Mouse (Mus musculus) heart, postnatal 14 days (tissue): ENCODE measurements at regions not wholly inside any gene's neighbourhood (a gene's known extent, or its start where the extent isn't known, plus 50 kb on each side); places are given as distances from the start of the nearest gene placed in this dataset.

Source experiments
- DNase-seq, 2 experiments: peaks; one replicate each; pipeline ENCODE4 v3.0.0; 2021 to 2022
- intact Hi-C: fragments of 180-260 bp; cut with DNase I; formaldehyde crosslinking; loops from one replicate; pipeline ENCODE4 v1.15.1; 2025

DNA sequence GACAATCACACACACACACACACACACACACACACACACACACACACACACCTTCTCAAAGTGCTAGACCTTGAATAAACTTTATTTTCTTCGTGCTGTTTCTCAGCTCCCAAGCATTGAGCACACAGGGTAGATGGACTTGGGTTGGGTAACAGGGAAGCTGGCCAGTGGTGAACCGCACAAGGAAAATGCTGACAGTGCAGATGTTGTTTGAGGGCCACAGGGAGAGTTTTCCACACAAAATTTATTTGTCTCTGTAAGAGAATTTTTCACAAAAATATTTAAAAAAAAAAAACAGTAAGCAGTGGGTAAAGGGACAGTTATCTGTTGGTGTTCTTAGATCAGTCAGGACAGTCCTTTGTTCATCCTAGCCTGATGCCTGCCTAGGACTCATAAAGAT lies 110.8 kb upstream of the Usp24 start:
- intact Hi-C loops, result no loop called here
- no peak for DNase-seq

DNA sequence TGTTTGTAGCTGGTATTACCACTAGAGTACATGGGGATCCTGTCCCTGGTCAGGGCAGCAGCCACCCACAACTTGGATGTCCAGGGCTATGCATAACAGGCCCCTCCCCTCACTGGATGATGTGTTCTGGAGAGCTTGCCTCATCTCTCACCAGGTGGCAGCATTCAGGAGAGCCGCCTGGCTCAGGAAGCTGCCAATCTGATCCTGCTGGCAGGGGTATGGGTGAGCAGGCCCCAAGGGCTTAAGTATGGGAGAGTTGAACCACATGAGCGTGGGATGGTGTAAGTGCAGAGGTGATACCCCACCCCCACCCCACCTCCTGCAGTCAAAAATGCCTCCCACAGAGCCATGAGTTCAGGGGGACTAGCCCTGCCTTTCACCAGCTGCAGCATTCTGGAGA lies 110.0 kb upstream of the Usp24 start:
- intact Hi-C loops, result no loop called here

DNA sequence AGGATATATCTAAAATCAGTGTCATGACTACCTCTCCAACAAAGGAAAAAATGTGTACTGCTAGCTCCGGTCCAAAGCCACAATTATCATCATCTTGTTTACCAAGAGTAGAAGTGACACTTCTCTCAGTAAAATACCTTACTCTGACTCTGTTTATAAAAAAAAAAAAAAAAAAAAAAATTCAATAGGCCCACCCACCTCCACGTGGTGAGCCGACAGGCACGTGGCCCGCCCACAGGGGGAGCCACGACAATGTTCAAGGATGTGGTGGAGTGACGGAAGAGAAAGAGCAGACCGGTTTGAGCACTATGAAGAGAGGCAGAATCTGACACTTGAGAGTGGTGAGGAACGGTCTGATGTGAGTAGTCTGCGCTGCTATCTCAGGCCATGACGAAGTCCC lies 106.5 kb upstream of the Usp24 start:
- intact Hi-C loops, result no loop called here
- DNase-seq, result no peak

More for the DNA sequence above, 110.0 kb upstream of the Usp24 start:
- DNase-seq, result no peak

DNA sequence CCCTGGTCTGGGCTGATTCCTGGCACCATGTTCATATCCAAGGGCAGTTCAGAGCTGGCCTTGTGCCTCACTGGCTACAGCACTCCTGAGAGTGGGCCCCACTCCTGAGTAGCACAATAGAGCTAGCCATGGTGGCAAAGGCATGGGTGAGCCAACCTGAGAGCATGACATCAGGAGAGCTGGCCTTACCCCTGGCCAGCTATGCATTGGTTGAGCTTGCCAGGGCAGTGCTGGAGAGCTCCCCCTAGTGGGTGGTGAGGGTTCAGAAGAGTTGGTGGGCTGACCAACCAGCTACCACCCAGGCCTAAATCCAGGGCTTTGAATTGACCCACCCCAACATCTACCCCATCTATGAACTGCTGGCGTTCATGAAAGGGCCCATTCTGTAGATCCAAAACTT lies 106.0 kb upstream of the Usp24 start:
- no peak for DNase-seq
- intact Hi-C loops, result no loop called here

DNA sequence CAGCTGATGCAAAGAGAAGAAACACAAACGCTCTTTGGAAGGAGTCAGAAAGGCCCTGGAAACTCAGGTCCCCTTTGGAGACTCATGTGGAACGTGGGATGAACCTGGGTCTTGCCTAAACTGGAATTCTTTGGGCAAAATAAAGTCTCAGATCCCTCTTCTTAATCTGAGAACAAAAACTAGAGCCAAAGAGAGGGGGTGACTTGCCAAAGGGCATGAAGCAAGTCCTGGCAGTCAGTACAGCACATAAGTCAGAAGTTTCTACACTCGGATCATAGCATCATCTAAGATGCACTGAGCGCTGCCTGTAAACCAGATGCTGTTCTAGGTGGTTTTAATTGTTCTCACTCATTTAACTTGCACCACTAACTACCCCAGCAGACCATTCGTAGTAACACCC lies 101.8 kb upstream of the Usp24 start:
- intact Hi-C loops, result no loop called here
- DNase-seq, result no peak

DNA sequence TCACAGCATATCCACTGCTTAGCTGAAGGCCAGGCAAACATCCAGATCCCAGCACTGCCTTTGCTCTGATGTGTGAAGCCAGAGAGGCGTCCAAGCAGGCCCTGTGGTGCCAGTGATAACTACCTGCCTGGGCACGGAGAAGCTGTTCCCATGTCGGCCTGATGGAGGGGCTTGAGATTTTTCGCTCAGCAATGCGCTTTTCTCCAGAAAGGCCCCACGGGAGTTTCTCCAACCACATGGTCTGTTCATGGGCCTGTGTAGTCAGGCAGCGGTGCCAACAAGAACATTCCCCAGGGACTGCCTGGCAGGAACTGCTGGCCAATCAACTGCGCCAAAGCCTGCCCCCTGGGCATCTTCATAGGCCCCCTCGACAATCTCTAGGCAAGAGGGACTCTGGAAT lies 95.4 kb upstream of the Usp24 start:
- no peak for DNase-seq
- intact Hi-C loops, result loop anchor here (5.0 kb wide), 1 partner anchor 1188 kb away; no protein-coding TSS in a partner anchor

DNA sequence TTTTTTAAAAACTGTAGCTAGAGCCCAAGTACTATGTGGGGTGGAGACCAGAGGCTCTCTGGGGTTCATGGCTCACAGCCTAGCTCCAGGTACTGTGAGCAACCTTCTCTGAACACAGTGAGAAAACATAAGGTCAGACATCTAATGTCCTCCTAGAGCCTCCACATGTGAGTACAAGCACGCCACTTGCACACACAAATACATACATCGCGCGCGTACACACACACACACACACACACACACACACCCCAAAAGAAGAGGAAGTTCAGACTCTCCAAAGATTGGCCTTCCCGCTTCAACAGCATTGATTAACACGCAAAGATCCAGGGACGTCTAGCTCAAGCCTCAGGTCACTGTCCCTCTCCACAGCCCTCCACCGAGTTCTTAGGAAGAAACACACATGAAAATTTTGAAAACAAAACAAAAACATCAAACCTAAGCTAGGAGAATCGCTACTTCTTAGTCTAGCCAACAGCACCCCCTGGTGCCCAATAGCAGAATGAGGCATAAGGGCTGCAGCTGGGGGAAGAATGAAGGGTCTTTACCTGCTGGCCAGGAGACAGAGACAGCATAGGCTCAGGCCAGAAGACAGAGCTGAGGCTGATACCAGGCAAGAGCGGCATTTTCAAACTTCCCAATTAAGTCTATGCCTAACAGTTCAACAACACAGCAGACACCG lies 90.7 kb upstream of the Usp24 start:
- intact Hi-C loops, result loop anchor here (1.0 to 5.0 kb wide), 3 partner anchors 92 to 1313 kb away; partner anchors contain the start of genes Fyb2 and Usp24
- peak; percentile 64 to 76 for DNase-seq

DNA sequence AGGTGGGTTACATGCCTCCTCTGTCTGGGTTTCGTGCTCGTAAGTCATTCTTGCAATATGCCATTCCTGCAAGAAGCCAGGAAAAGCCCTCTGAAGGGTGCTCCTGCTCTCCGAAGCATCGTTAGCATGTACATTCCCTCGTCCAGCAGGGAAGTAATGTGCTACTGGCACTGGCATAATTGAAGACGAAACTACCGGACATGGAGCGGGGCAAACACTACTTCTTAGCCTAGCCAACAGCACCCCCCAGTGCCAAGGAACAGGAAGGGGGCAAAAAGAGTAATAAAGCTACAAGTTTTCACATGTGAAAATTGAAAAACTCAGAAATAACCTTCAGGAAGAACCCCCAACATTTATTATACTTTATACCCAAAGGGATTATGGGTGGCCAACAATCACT lies 88.6 kb upstream of the Usp24 start:
- no peak for DNase-seq
- intact Hi-C loops, result loop anchor here (5.0 kb wide), 2 partner anchors 90 to 1315 kb away; partner anchors contain the start of genes Fyb2 and Usp24

DNA sequence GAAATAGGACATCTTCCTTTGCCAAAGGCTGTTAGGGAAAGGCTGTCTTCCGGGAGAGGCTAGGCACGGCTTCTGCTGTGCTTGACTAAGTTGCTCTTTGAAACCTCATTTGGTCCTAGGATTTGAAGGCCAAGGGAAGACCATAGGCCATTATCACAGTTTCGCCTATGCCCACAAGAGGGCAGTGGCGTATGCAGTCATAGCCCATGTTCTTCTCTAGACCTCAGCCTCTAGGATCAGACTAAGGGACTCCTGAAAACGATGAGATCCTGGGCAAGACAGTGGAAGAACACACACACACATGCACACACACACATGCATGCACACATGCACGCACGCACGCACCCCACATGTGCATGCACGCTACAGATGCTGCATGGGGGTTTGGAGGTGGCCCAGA lies 87.5 kb upstream of the Usp24 start:
- peak; percentile 75 to 85 for DNase-seq
- intact Hi-C loops, result loop anchor here (1.0 to 5.0 kb wide), 3 partner anchors 89 to 1316 kb away; partner anchors contain the start of genes Fyb2 and Usp24

DNA sequence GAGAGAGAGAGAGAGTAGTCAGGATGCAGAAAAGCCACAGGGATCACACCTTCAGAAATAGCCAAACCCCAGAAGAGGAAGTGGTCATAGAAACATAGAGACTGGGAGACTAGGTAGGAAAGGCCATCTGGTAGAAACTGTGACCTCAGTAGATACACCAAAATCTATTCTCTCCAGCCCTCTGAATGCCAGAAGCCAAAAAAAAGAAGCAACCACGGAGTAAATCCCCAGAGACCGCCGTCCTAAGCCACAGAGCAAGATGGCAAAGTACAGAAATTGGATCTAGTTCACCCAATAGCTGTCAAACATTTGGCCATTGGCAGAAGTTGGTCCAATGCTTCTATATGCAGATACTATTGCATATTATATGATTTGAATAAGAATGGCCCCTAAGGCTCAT lies 86.5 kb upstream of the Usp24 start:
- intact Hi-C loops, result loop anchor here (5.0 kb wide), 2 partner anchors 88 to 1317 kb away; partner anchors contain the start of genes Fyb2 and Usp24
- no peak for DNase-seq

DNA sequence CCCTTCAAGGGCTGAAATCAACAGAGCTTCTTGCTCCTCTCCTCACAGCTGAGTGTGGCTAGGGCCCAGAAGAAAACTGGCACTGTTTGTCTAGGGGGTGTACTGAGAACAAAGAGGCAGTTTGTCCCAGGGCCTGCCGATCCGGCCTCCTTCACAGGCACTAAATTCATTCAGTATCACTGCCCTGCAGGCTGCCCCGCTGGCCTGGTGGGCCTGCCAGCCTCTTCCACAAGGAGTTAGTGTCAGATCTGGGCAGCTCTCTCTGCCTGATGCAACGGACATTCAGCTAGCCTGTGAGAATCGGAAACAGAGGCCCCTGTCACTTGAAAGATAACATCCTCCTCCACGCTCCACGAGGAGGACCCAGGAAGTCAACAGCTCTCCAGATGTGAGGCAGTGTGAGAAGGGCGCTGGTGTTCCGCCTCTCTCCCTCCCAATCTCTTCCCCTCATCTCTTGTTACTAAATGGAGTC lies 83.5 kb upstream of the Usp24 start:
- intact Hi-C loops, result no loop called here
- DNase-seq, result peak; percentile 22 to 40

DNA sequence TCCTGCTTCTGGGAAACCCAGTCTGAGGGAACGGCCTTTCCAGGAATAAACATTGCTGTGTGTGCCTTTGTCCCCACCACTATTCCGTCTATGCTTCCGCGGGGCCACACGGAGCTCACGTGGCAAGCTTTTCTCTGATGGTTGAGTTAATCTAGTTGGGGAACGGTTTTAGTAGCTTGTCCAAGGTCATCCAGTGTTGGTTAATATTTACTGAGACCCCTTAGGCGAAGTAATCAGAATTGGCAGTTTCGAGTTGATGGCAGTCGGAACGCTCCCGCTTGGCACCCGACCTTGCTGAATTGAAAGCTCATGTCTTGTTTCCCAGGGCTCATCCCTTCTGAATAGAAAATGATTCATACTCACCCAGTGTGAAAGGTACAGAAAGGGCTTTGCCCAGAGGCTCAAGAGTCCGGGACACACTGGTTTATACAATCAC lies 71.6 kb upstream of the Usp24 start:
- no peak for DNase-seq
- intact Hi-C loops, result no loop called here

DNA sequence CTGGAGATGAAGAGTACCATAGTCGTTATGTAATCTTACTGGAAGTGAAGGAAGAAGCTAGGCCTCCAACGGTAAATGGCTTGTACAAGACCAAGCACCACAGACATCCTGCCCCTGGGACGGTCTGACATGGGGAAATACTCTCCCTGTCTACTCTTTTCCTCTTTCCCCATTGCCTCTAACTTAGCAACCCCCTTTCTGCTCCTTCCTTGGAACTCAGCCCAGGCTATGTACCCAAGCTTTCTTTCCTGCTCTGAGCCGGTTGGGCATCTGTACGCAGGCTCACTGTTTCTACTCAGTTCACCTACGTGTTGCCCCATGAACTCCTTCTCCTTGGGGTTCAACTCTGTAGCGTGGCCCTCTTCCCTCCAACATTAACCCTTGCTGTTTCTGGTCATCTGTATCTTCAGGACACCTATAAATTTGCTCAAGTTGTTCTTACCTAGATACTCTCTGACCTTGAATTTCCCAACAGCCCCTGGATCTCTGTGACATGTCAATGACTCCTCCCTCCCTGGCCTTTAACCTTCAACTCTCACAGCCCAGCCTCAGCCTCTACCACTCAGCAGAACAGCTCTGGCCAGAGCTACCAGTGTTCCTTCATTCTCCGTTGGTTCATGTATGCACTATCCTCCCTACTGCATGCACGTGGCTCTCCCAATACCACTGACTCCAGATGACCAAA lies 71.0 kb upstream of the Usp24 start:
- intact Hi-C loops, result no loop called here

DNA sequence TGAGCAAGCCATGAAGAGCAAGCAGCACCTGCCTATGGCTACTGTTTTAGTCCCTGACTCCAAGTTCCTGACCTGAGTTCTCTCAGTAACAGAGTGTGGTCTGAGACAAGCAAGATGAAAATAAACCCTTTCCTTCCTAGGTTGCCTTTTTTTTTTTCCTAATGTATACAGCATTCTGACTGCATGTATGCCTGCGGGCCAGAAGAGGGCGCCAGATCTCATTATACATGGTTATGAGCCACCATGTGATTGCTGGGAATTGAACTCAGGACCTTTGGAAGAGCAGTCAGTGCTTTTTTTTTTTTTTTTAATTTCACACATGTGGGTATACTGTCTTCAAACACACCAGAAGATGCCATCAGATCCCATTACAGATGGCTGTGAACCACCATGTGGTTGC lies 69.3 kb upstream of the Usp24 start:
- DNase-seq, result no peak
- intact Hi-C loops, result no loop called here

More for the DNA sequence above, 71.0 kb upstream of the Usp24 start:
- no peak for DNase-seq

DNA sequence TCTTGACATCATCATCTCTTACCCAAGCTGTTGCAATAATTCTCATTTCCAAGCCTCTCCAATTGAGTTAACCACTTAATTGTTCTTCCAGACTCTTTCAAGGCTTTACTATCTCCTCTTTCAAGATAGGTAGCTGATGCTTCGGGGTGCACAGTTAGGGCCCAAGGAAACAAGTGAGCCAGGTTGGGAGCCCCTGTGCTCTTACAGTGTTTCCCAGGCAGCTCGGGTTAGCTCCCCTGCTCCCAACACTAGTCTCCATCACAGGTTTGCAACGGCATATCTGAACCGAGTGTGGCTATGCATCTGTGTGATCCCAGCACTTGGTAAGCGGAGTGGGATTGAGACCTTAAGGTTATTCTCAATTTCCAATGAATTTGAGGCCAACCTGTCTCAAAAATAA lies 68.6 kb upstream of the Usp24 start:
- no peak for DNase-seq
- intact Hi-C loops, result no loop called here

DNA sequence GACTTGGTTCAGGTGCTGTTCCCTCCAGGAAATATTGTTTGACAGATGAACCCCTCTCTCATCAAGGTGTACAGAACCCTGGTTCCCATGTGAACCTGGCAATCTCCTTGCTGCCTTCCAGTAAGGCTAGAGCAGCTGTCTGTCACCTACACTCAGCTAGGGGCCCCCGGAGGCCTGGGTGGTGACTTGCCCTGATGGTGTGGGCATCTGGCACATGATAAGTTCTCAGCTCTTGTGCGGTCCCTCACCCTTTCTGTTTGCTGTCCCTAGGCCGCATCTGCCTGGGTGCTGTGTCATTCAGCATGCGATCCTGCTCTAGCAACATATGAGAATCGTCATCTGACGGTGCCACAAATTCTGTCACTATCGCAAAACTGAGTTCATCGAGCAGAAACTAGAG lies 67.7 kb upstream of the Usp24 start:
- intact Hi-C loops, result no loop called here

DNA sequence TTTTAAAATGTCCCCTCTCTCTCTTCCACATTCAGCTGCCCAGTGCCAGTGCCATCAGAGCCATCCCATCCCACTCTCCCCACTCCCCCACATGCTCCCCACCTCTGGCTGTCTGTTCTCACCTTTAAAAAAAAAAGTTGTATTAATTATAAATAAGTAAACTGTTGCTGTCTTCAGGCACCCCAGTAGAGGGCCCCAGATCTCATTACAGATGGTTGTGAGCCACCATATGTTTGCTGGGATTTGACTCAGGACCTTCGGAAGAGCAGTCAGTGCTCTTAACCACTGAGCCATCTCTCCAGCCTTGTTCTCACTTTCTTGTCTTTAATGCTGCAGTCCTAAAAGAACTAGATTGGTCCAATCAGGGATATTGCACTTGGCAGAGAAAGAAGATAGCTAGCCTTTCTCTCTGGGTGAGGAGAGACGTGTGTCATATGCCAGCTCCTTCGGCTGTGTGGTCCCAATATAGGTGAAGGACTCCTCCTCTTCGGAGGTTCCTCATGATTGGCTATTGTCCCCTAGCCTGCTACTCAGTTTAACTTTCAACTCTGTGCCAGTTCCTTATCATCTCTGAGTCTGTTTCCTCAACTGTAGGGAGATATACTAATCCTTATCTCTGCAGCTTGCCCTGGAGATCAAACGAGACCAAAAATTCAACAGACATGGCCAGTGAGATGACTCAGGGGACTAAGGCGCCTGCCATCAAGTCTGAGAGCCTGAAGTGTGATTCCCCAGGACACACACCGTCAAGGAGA lies 66.8 kb upstream of the Usp24 start:
- DNase-seq, result no peak
- intact Hi-C loops, result no loop called here

More for the DNA sequence above, 67.7 kb upstream of the Usp24 start:
- DNase-seq, result no peak

DNA sequence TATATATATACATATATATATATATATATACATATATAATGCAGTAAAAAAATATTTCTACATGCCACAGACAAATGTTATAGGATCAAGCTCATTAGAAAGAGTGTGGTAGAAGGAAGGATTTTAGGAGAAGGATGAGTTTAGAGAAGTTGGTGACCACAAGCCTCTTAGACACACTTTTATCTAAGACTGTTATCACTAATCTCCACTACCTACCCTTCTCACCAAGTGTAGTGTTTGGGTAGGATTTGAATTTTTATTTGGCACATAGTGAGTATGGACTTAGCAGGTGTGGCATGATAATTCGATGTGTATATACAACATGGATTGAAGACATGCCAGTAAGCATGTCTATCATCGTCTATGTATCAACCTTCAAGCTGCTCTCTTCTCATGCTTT lies 66.0 kb upstream of the Usp24 start:
- intact Hi-C loops, result no loop called here
- no peak for DNase-seq

DNA sequence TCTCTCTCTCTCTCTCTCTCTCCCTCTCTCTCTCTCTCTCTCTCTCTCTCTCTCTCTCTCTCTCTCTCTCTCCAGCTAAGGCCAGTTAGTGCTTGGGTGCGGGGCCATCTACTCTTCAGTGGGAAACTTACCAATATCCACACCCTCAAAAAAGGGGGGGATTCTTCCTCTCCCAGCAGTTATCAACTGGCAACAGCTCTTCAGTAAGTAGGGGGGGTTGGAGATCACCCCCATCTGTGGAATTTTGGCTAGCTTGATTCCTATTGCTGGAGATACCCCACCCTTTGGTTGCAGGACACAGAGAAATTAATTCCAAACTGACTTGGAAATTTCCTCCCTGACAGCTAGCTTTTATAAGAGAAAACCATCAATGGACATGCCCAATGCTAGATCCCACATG lies 64.6 kb upstream of the Usp24 start:
- no peak for DNase-seq
- intact Hi-C loops, result no loop called here

DNA sequence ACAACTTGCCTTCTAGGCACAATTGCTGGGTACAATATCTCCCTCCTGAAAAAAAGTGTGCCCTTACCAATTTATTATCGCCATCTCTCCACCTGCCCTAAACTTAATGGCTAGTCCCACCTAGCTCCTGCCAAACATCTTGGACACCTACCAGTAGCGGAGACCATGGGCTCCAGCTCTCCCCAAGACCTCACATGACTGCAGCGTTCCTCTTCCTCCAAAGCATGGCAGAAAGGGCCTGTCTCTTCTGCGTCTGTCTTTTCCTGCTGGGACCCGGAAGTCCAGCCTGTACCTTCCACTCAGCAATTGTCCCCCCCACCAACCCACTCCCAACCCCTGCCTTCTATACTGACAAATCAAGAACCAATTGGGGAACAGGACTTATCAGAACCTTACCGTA lies 63.1 kb upstream of the Usp24 start:
- DNase-seq, result no peak
- intact Hi-C loops, result no loop called here
